Mouse (Mus musculus): ENCODE measurements at regions not wholly inside any gene's neighbourhood (a gene's known extent, or its start where the extent isn't known, plus 50 kb on each side); places are given as distances from the start of the nearest gene placed in this dataset.

DNA sequence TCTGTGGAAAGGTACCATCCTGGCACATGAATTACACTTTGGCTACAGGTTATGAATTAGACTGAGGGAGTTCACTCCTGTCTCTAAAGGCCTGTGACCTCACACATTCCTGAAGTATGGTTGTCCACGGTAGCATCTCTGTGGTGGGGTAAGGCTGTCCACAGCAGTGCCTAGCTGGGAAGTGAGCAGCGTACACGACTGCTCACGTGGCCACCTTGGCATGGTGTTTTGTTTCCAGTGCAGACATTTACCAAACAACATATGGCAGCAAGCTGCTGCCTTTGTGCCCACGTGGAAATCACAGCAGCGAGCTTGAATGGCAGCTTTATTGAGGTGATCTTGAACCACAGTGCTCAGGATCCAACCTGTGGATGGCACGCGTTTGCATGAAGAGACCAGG, 140.7 kb upstream of the A230072I06Rik start:
- TF ChIP-seq CTCF (conservative IDR thresholded peaks at IDR 0.05 in 1 of 2, IDR thresholded peaks at IDR 0.05 in 1 of 2; ENCODE audit: low read depth in 2 of 2, low read length in 2 of 2) (no peak), UBTF (IDR thresholded peaks at IDR 0.05; ENCODE audit: low read depth, low read length) (no peak), MEF2A (IDR thresholded peaks at IDR 0.05; ENCODE audit: borderline replicate concordance, low read depth, low read length) (no peak), POLR2A (IDR thresholded peaks at IDR 0.05; ENCODE audit: low read depth, low read length) (no peak), MAFK (IDR thresholded peaks at IDR 0.05; ENCODE audit: insufficient replicate concordance, low read length) (no peak), TCF12 (IDR thresholded peaks at IDR 0.05; ENCODE audit: low read depth, low read length) (no peak), MXI1 (IDR thresholded peaks at IDR 0.05; ENCODE audit: low read depth, low read length) (no peak)
